Mouse (Mus musculus) Patski (cell line): ENCODE data around the gene Ran. TPM values are rescaled to one million over a fixed set of nuclear protein-coding genes. Genes with fewer than 3 reads are reported as not detected.

Experiments
- ATAC-seq: fragments of 100-300 bp; one replicate; pipeline ENCODE4 v1.8.0; 2021
- CTCF ChIA-PET: fragments of 350-600 bp; sonication (Branson Sonifier 250); formaldehyde crosslinking; loops from one replicate; lab custom pipeline; 2022; ENCODE audit warnings: inconsistent platforms; lab: Charles Lee
- POLR2A ChIA-PET: fragments of 350-600 bp; sonication (Branson Sonifier 250); formaldehyde crosslinking; loops from one replicate; lab custom pipeline; 2022; ENCODE audit warnings: antibody characterized with exemption, inconsistent platforms; lab: Charles Lee
- DNase-seq: peaks from one replicate; pipeline ENCODE4 v3.0.0-alpha.2; 2011; ENCODE audit warnings: low read depth, low spot score
- H3K27me3 ChIP-seq: fragments of 371-371 bp; one replicate; pipeline ENCODE4 v1.5.1; 2021
- CTCF ChIP-seq: fragments of 100-300 bp; IDR thresholded peaks from one replicate; pipeline ENCODE4 v1.5.1; 2021
- in situ Hi-C: fragments of 300-500 bp; cut with MboI; formaldehyde crosslinking; loops from 3 replicates; pipeline ENCODE4 v1.11.1; 2018; ENCODE audit warnings: low pct_unique_long_range_greater_than_20kb, mixed read lengths
- polyA plus RNA-seq: library from polyadenylated mRNA; unstranded; gene quantifications from one replicate; pipeline ENCODE4 v1.2.3, GENCODE M21; 2021

Ran gene
- polyA plus RNA-seq, 1 experiment from 2014 or later: 609 TPM

GRCm38 (mm10) chr5:129026171-129026570 lies 6.3 kb downstream of the Ran start:
- in situ Hi-C loops: no loop called here
- CTCF ChIA-PET: interaction anchor here (1.0 kb wide), 1 partner anchor 37 kb away, joined by 3 read pairs; no protein-coding TSS in a partner anchor
- ATAC-seq (no peak), DNase-seq (no peak)
- POLR2A ChIA-PET: interaction anchor here (1.1 kb wide), 1 partner anchor 11 kb away, joined by 3 read pairs; no protein-coding TSS in a partner anchor
- TF ChIP-seq CTCF: no peak
- no peaks in the 10 kb centered on the region for H3K27me3 ChIP-seq

- DNase-seq (no peak), ATAC-seq (no peak)
- ChIA-PET POLR2A (interaction anchor here (1.1 kb wide), 1 partner anchor 11 kb away, joined by 3 read pairs; no protein-coding TSS in a partner anchor), CTCF (no interaction called here)
- H3K27me3 ChIP-seq: no peaks in the 10 kb centered on the region
- in situ Hi-C loops: no loop called here
- peak; percentile 30 for TF ChIP-seq CTCF
Measured at GRCm38 (mm10) chr5:129026637-129027036, 6.8 kb downstream of the Ran start.

GRCm38 (mm10) chr5:129029131-129029723 lies 9.4 kb downstream of the Ran start:
- POLR2A ChIA-PET: interaction anchor here (0.6 kb wide), 1 partner anchor 239 kb away, joined by 4 read pairs; no protein-coding TSS in a partner anchor
- CTCF ChIA-PET: interaction anchor here (0.8 kb wide), 1 partner anchor 10 kb away, joined by 3 read pairs; no protein-coding TSS in a partner anchor
- TF ChIP-seq CTCF: no peak
- ATAC-seq (no peak), DNase-seq (no peak)
- H3K27me3 ChIP-seq: no peaks in the 10 kb centered on the region
- in situ Hi-C loops: no loop called here

GRCm38 (mm10) chr5:129036678-129037077 lies 16.8 kb downstream of the Ran start:
- in situ Hi-C loops: no loop called here
- ATAC-seq: no peak
- POLR2A ChIA-PET: interaction anchor here (0.6 kb wide), 1 partner anchor 11 kb away, joined by 3 read pairs; no protein-coding TSS in a partner anchor
- no peaks in the 10 kb centered on the region for H3K27me3 ChIP-seq
- no peak for DNase-seq
- CTCF ChIA-PET: interaction anchor here (1.6 kb wide), 1 partner anchor 9 kb away, joined by 3 read pairs; no protein-coding TSS in a partner anchor
- peak; percentile 45 for TF ChIP-seq CTCF

GRCm38 (mm10) chr5:129037739-129038138 lies 17.9 kb downstream of the Ran start:
- no peaks in the 10 kb centered on the region for H3K27me3 ChIP-seq
- ChIA-PET CTCF (interaction anchor here (0.5 kb wide), 1 partner anchor 386 kb away, joined by 3 read pairs; no protein-coding TSS in a partner anchor), POLR2A (no interaction called here)
- no peak for TF ChIP-seq CTCF
- ATAC-seq (no peak), DNase-seq (no peak)
- in situ Hi-C loops: no loop called here

- ChIA-PET POLR2A (interaction anchor here (0.6 to 0.7 kb wide), 3 partner anchors 13 to 346 kb away, joined by 4 to 5 read pairs (median 4); no protein-coding TSS in a partner anchor), CTCF (interaction anchor here (1.0 to 2.3 kb wide), 2 partner anchors 9 to 17 kb away, joined by 3 to 8 read pairs; no protein-coding TSS in a partner anchor)
- ATAC-seq (no peak), DNase-seq (no peak)
- no peak for TF ChIP-seq CTCF
- in situ Hi-C loops: no loop called here
- peaks cover 15% of the 10 kb centered on the region for H3K27me3 ChIP-seq
Measured at GRCm38 (mm10) chr5:129045641-129046580, 26.0 kb downstream of the Ran start.

GRCm38 (mm10) chr5:129049372-129049771 lies 29.5 kb downstream of the Ran start:
- ChIA-PET POLR2A (no interaction called here), CTCF (no interaction called here)
- no peak for TF ChIP-seq CTCF

GRCm38 (mm10) chr5:129051910-129052309 lies 32.0 kb downstream of the Ran start:
- H3K27me3 ChIP-seq: peaks cover 23% of the 10 kb centered on the region
- peak; percentile 18 for TF ChIP-seq CTCF
- DNase-seq: no peak
- ChIA-PET CTCF (no interaction called here), POLR2A (no interaction called here)
- no peak for ATAC-seq
- in situ Hi-C loops: loop anchor here (25.0 kb wide), 1 partner anchor 335 kb away; no protein-coding TSS in a partner anchor

More at GRCm38 (mm10) chr5:129049372-129049771, 29.5 kb downstream of the Ran start:
- H3K27me3 ChIP-seq: peaks cover 25% of the 10 kb centered on the region
- in situ Hi-C loops: no loop called here
- ATAC-seq (no peak), DNase-seq (no peak)

- in situ Hi-C loops: loop anchor here (25.0 kb wide), 1 partner anchor 335 kb away; no protein-coding TSS in a partner anchor
- peaks cover 24% of the 10 kb centered on the region for H3K27me3 ChIP-seq
- TF ChIP-seq CTCF: no peak
- ChIA-PET POLR2A (no interaction called here), CTCF (no interaction called here)
- DNase-seq: no peak
- no peak for ATAC-seq
Measured at GRCm38 (mm10) chr5:129052636-129053355, 32.9 kb downstream of the Ran start.
